Mouse (Mus musculus): ENCODE data around the gene Rnf6. TPM values are rescaled to one million over a fixed set of nuclear protein-coding genes. Genes with fewer than 3 reads are reported as not detected.

Gene Rnf6
- polyA plus RNA-seq, 1 experiment = 14.7 TPM

DNA sequence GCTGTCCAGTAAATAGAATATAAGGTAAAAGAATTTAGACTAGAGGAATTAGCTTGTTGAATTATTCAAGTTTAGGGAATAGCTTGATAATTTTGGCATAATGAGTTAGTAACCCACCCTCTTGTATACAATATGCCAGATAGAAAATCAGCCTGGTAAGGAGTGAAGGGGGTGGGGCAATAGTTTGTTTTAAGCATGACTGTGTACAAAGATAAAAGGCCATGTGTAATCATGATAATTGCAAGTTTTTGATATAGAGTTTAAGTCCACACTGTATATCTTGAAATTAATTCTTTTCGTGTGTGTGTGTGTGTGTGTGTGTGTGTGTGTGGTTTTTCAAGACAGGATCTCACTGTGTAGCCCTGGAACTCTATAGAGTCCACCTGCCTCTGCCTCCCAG is 13.0 kb upstream of the Rnf6 start:
- TF ChIP-seq MYOD1 (IDR thresholded peaks at IDR 0.05; ENCODE audit: control insufficient read depth, insufficient read length, low read depth) = no peak
- no peak for TF ChIP-seq FOSL1 (IDR thresholded peaks at IDR 0.05; ENCODE audit: insufficient read depth, low read length, poor library complexity, severe bottlenecking)
- TF ChIP-seq CTCF (IDR thresholded peaks at IDR 0.05; ENCODE audit: control insufficient read depth, insufficient read depth, insufficient read length) = no peak
- H3ac ChIP-seq (ENCODE audit: control insufficient read depth, insufficient read length, low read depth) = no peak overlapping the region
- no peaks in the 10 kb centered on the region for H3K27me3 ChIP-seq (ENCODE audit: control insufficient read depth, insufficient read depth, insufficient read length)
- peaks cover 79% of the 10 kb centered on the region for H3K79me3 ChIP-seq (ENCODE audit: low read depth)
- no peak overlapping the region for H3K4me3 ChIP-seq (ENCODE audit: insufficient read depth, poor library complexity, severe bottlenecking)
- peaks cover 9% of the 10 kb centered on the region for H3K36me3 ChIP-seq (ENCODE audit: control insufficient read depth, insufficient read depth)
- H3K79me2 ChIP-seq (ENCODE audit: control insufficient read depth, insufficient read depth) = peaks cover 83% of the 10 kb centered on the region

GRCm38 (mm10) chr5:146232816-146233215 is 11.5 kb upstream of the Rnf6 start:
- H3K79me2 ChIP-seq (ENCODE audit: control insufficient read depth, insufficient read depth) = peaks cover 68% of the 10 kb centered on the region
- H3K27me3 ChIP-seq (ENCODE audit: control insufficient read depth, insufficient read depth, insufficient read length) = no peaks in the 10 kb centered on the region
- peaks cover 64% of the 10 kb centered on the region for H3K79me3 ChIP-seq (ENCODE audit: low read depth)
- H3ac ChIP-seq (ENCODE audit: control insufficient read depth, insufficient read length, low read depth) = peak overlapping the region; percentile 32
- peaks cover 5% of the 10 kb centered on the region for H3K36me3 ChIP-seq (ENCODE audit: control insufficient read depth, insufficient read depth)
- TF ChIP-seq FOSL1 (IDR thresholded peaks at IDR 0.05; ENCODE audit: insufficient read depth, low read length, poor library complexity, severe bottlenecking) = no peak
- no peak for TF ChIP-seq MYOG (IDR thresholded peaks at IDR 0.05; ENCODE audit: control insufficient read depth, extremely low read depth, insufficient read length)
- no peak for TF ChIP-seq CTCF (IDR thresholded peaks at IDR 0.05; ENCODE audit: control insufficient read depth, insufficient read depth, insufficient read length)
- TF ChIP-seq MAX (IDR thresholded peaks at IDR 0.05) = no peak
- no peak for TF ChIP-seq USF1 (IDR thresholded peaks at IDR 0.05; ENCODE audit: low read depth)
- no peak for TF ChIP-seq CEBPB (IDR thresholded peaks at IDR 0.05; ENCODE audit: low read depth)
- TF ChIP-seq MYOD1 (IDR thresholded peaks at IDR 0.05; ENCODE audit: control insufficient read depth, insufficient read length, low read depth) = no peak
- peak overlapping the region; percentile 60 for H3K4me3 ChIP-seq (ENCODE audit: insufficient read depth, poor library complexity, severe bottlenecking)

DNA sequence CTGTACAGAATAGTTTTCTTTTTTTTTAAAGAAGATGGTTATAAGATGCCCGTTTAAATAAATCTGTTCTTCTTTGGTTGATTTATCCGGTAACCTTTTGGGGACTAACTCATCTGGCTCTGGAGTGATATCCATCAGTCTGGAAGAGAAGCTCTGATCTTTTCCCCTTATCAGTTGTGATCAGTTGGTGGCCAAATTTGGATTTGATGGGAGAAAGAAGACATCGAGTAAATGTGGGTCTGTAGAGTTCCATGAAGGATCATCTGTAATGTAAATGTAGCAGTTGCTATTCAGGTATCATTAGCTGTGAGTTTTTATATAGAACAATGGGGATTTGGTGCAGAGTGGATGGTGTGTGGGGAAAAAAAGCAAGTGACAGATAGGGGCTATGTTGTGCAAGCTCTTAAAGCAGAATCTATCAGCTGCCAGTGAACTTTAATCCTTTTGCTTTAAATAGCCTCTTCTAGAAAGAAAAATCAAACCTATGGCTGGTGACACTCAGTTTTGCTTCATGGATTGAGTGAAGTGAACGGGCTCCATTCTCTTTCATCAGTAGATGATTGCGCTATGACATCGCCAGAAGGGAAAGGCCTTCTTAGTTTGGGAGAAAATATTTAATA is 10.8 kb upstream of the Rnf6 start:
- Histone ChIP-seq H3ac (ENCODE audit: control insufficient read depth, insufficient read length, low read depth) (no peak overlapping the region), H3K79me2 (ENCODE audit: control insufficient read depth, insufficient read depth) (peaks cover 61% of the 10 kb centered on the region), H3K79me3 (ENCODE audit: low read depth) (peaks cover 57% of the 10 kb centered on the region), H3K36me3 (ENCODE audit: control insufficient read depth, insufficient read depth) (peaks cover 5% of the 10 kb centered on the region), H3K27me3 (ENCODE audit: control insufficient read depth, insufficient read depth, insufficient read length) (no peaks in the 10 kb centered on the region), H3K4me3 (ENCODE audit: insufficient read depth, poor library complexity, severe bottlenecking) (peak overlapping the region; percentile 60)
- TF ChIP-seq USF1 (IDR thresholded peaks at IDR 0.05; ENCODE audit: low read depth) (no peak), CTCF (IDR thresholded peaks at IDR 0.05; ENCODE audit: control insufficient read depth, insufficient read depth, insufficient read length) (no peak), MAX (IDR thresholded peaks at IDR 0.05) (no peak), CEBPB (IDR thresholded peaks at IDR 0.05; ENCODE audit: low read depth) (no peak), FOSL1 (IDR thresholded peaks at IDR 0.05; ENCODE audit: insufficient read depth, low read length, poor library complexity, severe bottlenecking) (no peak), MYOD1 (IDR thresholded peaks at IDR 0.05; ENCODE audit: control insufficient read depth, insufficient read length, low read depth) (no peak), MYOG (IDR thresholded peaks at IDR 0.05; ENCODE audit: control insufficient read depth, extremely low read depth, insufficient read length) (no peak)

- Histone ChIP-seq H3K27me3 (ENCODE audit: control insufficient read depth, insufficient read depth, insufficient read length) (no peaks in the 10 kb centered on the region), H3ac (ENCODE audit: control insufficient read depth, insufficient read length, low read depth) (peak overlapping the region; percentile 68), H3K79me3 (ENCODE audit: low read depth) (peaks cover 52% of the 10 kb centered on the region), H3K36me3 (ENCODE audit: control insufficient read depth, insufficient read depth) (peaks cover 5% of the 10 kb centered on the region), H3K79me2 (ENCODE audit: control insufficient read depth, insufficient read depth) (peaks cover 56% of the 10 kb centered on the region), H3K4me3 (ENCODE audit: insufficient read depth, poor library complexity, severe bottlenecking) (peak overlapping the region; percentile 60)
- TF ChIP-seq CEBPB (IDR thresholded peaks at IDR 0.05; ENCODE audit: low read depth) = no peak
- no peak for TF ChIP-seq MYOG (IDR thresholded peaks at IDR 0.05; ENCODE audit: control insufficient read depth, extremely low read depth, insufficient read length)
- TF ChIP-seq MAX (IDR thresholded peaks at IDR 0.05) = no peak
- no peak for TF ChIP-seq MYOD1 (IDR thresholded peaks at IDR 0.05; ENCODE audit: control insufficient read depth, insufficient read length, low read depth)
- no peak for TF ChIP-seq FOSL1 (IDR thresholded peaks at IDR 0.05; ENCODE audit: insufficient read depth, low read length, poor library complexity, severe bottlenecking)
- no peak for TF ChIP-seq USF1 (IDR thresholded peaks at IDR 0.05; ENCODE audit: low read depth)
- TF ChIP-seq CTCF (IDR thresholded peaks at IDR 0.05; ENCODE audit: control insufficient read depth, insufficient read depth, insufficient read length) = no peak
These were observed 10.3 kb upstream of the Rnf6 start for GRCm38 (mm10) chr5:146231655-146231996.

DNA sequence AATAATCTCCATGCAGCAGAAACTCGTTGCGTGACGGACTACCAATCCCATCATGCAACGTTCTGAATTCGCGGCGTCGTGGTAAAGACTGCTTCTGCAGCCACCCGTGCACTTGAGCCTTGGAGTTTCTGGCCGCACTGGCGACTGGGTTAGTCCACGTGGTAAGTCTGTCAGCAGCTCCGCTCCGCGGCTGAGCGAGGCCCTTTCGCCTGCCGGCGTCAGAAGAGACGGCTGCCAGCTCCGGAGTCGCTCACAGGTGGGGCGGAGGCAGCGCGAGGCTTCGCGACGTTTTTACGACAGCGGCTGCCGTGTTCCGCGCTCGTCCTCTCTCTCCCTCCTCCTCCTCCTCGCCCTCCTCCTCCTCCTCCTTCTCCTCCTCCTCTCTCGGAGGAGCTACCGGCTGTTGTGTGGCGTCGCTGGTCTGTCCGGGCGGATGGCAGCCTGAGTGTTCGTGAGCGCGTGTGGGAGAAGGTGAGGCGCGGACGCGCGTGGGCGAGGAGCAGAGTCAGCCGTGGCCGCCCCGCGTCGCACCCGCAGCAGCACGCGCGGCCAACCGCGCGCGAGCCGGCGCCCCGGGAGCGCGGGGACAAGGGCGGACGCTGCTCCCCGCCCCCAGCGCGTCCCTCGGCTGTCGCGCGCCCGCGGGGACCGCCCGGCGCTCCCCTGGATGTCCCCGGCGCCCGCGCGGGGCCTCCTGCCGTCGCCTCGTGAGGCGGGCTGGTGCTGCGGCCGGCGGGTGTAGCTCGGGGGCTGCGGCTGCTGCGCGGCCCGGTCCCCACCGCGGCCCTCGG is 9.7 kb upstream of the Rnf6 start, which contains the start of gene Cdk8:
TSS of gene Cdk8 (plus strand) at position 367 of the 791 bp plus-strand sequence.
- H3K36me3 ChIP-seq (ENCODE audit: control insufficient read depth, insufficient read depth) = peaks cover 5% of the 10 kb centered on the region
- peak within 1 kb of the TSS; percentile 94 for H3ac ChIP-seq (ENCODE audit: control insufficient read depth, insufficient read length, low read depth)
- H3K4me3 ChIP-seq (ENCODE audit: insufficient read depth, poor library complexity, severe bottlenecking) = peak within 1 kb of the TSS; percentile 60
- peaks cover 50% of the 10 kb centered on the region for H3K79me2 ChIP-seq (ENCODE audit: control insufficient read depth, insufficient read depth)
- no peak for TF ChIP-seq CEBPB (IDR thresholded peaks at IDR 0.05; ENCODE audit: low read depth)
- no peak for TF ChIP-seq FOSL1 (IDR thresholded peaks at IDR 0.05; ENCODE audit: insufficient read depth, low read length, poor library complexity, severe bottlenecking)
- TF ChIP-seq CTCF (IDR thresholded peaks at IDR 0.05; ENCODE audit: control insufficient read depth, insufficient read depth, insufficient read length) = no peak
- TF ChIP-seq MYOD1 (IDR thresholded peaks at IDR 0.05; ENCODE audit: control insufficient read depth, insufficient read length, low read depth) = no peak
- TF ChIP-seq USF1 (IDR thresholded peaks at IDR 0.05; ENCODE audit: low read depth) = peak; percentile 14
- peak; percentile 85 for TF ChIP-seq MAX (IDR thresholded peaks at IDR 0.05)
- no peak for TF ChIP-seq MYOG (IDR thresholded peaks at IDR 0.05; ENCODE audit: control insufficient read depth, extremely low read depth, insufficient read length)
- H3K79me3 ChIP-seq (ENCODE audit: low read depth) = peaks cover 46% of the 10 kb centered on the region
- no peaks in the 10 kb centered on the region for H3K27me3 ChIP-seq (ENCODE audit: control insufficient read depth, insufficient read depth, insufficient read length)

All from C2C12 (cell line).